39 mouse cellular contexts compared by ENCODE assay signal in genomic region chr6:58044025-58044424, GRCm38 (mm10). TPM values are rescaled to one million over a fixed set of nuclear protein-coding genes. Genes with fewer than 3 reads are reported as not detected.
DNase-seq lines count a peak whose midpoint lies in the region; ATAC-seq lines count a peak whose summit lies in the region.
"Had no signal": no experiment of that assay in that cellular context is flagged by ENCODE, and none has a peak within 500 bp of the region (broad histone marks: within the 10 kb centered on the region; RNA-seq: fewer than 3 reads in every experiment).

No protein-coding gene starts in this region.

- no peak overlapping the region for H3K27ac ChIP-seq in kidney, embryonic 14.5 days (ENCODE audit: low read depth, low read length)
- H3K27ac ChIP-seq: hindbrain, embryonic 10.5 days; liver, embryonic 14.5 days; macrophage; midbrain, embryonic 13.5 days; neural tube, embryonic 15.5 days had no signal

- H3K4me2 ChIP-seq in kidney, embryonic 14.5 days (replicated peaks; ENCODE audit: low read depth, low read length), result no peak overlapping the region
- H3K4me2 ChIP-seq: midbrain, embryonic 13.5 days; neural tube, embryonic 15.5 days had no signal

- no peaks in the 10 kb centered on the region for H3K36me3 ChIP-seq in kidney, embryonic 14.5 days (ENCODE audit: control insufficient read depth, insufficient read depth, low read length)
- H3K36me3 ChIP-seq: hindbrain, embryonic 10.5 days; midbrain, embryonic 13.5 days; neural tube, embryonic 15.5 days had no signal

- no peak for ATAC-seq in kidney, embryonic 14.5 days (ENCODE audit: low FRiP score, low TSS enrichment)
- ATAC-seq: intestine, embryonic 16.5 days; midbrain, embryonic 13.5 days had no signal

- no peak overlapping the region for H3K4me3 ChIP-seq in kidney, embryonic 14.5 days (ENCODE audit: low read length)
- H3K4me3 ChIP-seq: erythroblast, embryonic 14.5 days; hindbrain, embryonic 10.5 days; midbrain, embryonic 13.5 days; neural tube, embryonic 15.5 days had no signal

- H3K9ac ChIP-seq in kidney, embryonic 14.5 days (ENCODE audit: low read depth, low read length), result no peak overlapping the region
- H3K9ac ChIP-seq: liver, embryonic 14.5 days; midbrain, embryonic 13.5 days; neural tube, embryonic 15.5 days had no signal

- H3K4me1 ChIP-seq in kidney, embryonic 14.5 days (ENCODE audit: control insufficient read depth, insufficient read depth, low read length), result no peaks in the 10 kb centered on the region
- H3K4me1 ChIP-seq: hindbrain, embryonic 10.5 days; midbrain, embryonic 13.5 days; neural tube, embryonic 15.5 days had no signal

- DNase-seq in frontal cortex, adult 2 months (ENCODE audit: extremely low spot score in 1 of 2, low spot score in 1 of 2), result peak; percentile 17 to 48
- DNase-seq in frontal cortex, postnatal 25 days (ENCODE audit: low spot score in 2 of 2), result no peak
- DNase-seq in left cerebral cortex, postnatal 14 days (ENCODE audit: low spot score in 2 of 2), result peak; percentile 14 to 18
- no peak for DNase-seq in left cerebral cortex, adult 8-10 months (ENCODE audit: low spot score in 2 of 2)
- DNase-seq in brain, adult 2 months (ENCODE audit: low read depth, low spot score), result peak; percentile 50
- DNase-seq in right cerebral cortex, postnatal 36 days (ENCODE audit: low spot score in 2 of 2), result peak; percentile 1 to 15
- DNase-seq: adrenal gland, postnatal 25 days; cerebellum, adult 2 months; cerebellum, postnatal 14 days; gastrocnemius, postnatal 14 days; heart, postnatal 14 days; kidney, adult 8-10 months; kidney, postnatal 10 days; layer of hippocampus, postnatal 36 days; liver; lung, adult 2 months; lung, postnatal 10 days; retina, postnatal 1 day; spleen, adult 18-20 months; thymus, adult 18-20 months; thymus, postnatal 25 days had no signal

- intact Hi-C loops in left cerebral cortex, postnatal 14 days (cut with DNase I), result no loop called here

- H3K9me3 ChIP-seq in kidney, embryonic 14.5 days (ENCODE audit: control insufficient read depth, low read length), result no peaks in the 10 kb centered on the region
- H3K9me3 ChIP-seq: hindbrain, embryonic 10.5 days; midbrain, embryonic 13.5 days; neural tube, embryonic 15.5 days had no signal

- no peaks in the 10 kb centered on the region for H3K27me3 ChIP-seq in kidney, embryonic 14.5 days (ENCODE audit: control insufficient read depth, insufficient read depth, low read length)
- H3K27me3 ChIP-seq: midbrain, embryonic 13.5 days; neural tube, embryonic 15.5 days had no signal

RNA-seq across cellular contexts. Expression of gene Vmn1r26, which starts 29.1 kb away (rescaled TPM):
- polyA plus RNA-seq in frontal cortex, adult 2 months (2012; rRNA removed), result not detected in 2 replicates
- not detected for total RNA-seq in left cerebral cortex, postnatal 14 days (2021)
- total RNA-seq in left cerebral cortex, adult 8-10 months (2022), result not detected
- not detected in 2 replicates for polyA plus RNA-seq in kidney, embryonic 14.5 days (2014; fragmentation: Nextera tagmentation; extraction: Ambion mirVana)
- total RNA-seq: adrenal gland, adult 18-20 months; adrenal gland, postnatal 25 days; gastrocnemius, postnatal 14 days; granulocyte monocyte progenitor cell, adult 5-6 weeks; heart, postnatal 14 days; layer of hippocampus, postnatal 36 days; megakaryocyte-erythroid progenitor cell, adult 5-6 weeks had no signal
- polyA plus RNA-seq: cerebellum, adult 2 months; cortical plate, adult 2 months; embryonic facial prominence, embryonic 14.5 days; erythroblast, embryonic 14.5 days; forebrain, embryonic 11.5 days; heart, embryonic 14.5 days; hindbrain, embryonic 10.5 days; intestine, embryonic 16.5 days; large intestine, adult 2 months; limb, embryonic 11.5 days; liver, embryonic 14.5 days; lung, adult 2 months; macrophage; midbrain, embryonic 13.5 days; neural tube, embryonic 15.5 days; stomach, embryonic 16.5 days had no signal

Comparison
In these comparisons a context has a peak if more than half of its experiments do, and no peak if none do; other contexts are left out.
1. DNase-seq: peak in frontal cortex, adult 2 months (2 of 2), left cerebral cortex, postnatal 14 days (2 of 2), brain, adult 2 months (single experiment) and right cerebral cortex, postnatal 36 days (2 of 2); none in frontal cortex, postnatal 25 days (0 of 2) and left cerebral cortex, adult 8-10 months (0 of 2).